Mouse (Mus musculus) kidney, postnatal 0 days (tissue): Measurements from ENCODE around the gene F11r. TPM values are rescaled to one million over a fixed set of nuclear protein-coding genes. Genes with fewer than 3 reads are reported as not detected.

Experiments
- ATAC-seq: fragments of 200-750 bp; cut with Nextera tagmentation; replicated peaks from 2 replicates; pipeline ENCODE4 v1.8.0; 2017; ENCODE audit warnings: low read depth, moderate number of reproducible peaks, moderate TSS enrichment, moderate library complexity; ENCODE audit not compliant: low FRiP score
- DNase-seq: peaks from one replicate; pipeline ENCODE4 v3.0.0-alpha.2; 2016; ENCODE audit warnings: low spot score
- H3K27ac ChIP-seq: fragments of 300-500 bp; sonication (generic); 2 replicates; pipeline ENCODE4 v1.5.1; 2014; ENCODE audit warnings: mild to moderate bottlenecking
- H3K27me3 ChIP-seq: fragments of 300-500 bp; sonication (generic); 2 replicates; pipeline ENCODE4 v1.6.1; 2014; ENCODE audit warnings: low read length, mixed read lengths; ENCODE audit not compliant: insufficient read depth
- H3K36me3 ChIP-seq: fragments of 300-500 bp; sonication (generic); 2 replicates; pipeline ENCODE4 v1.6.1; 2014; ENCODE audit warnings: low read length, mixed read lengths; ENCODE audit not compliant: insufficient read depth
- H3K4me1 ChIP-seq: fragments of 300-500 bp; sonication (generic); replicated peaks from 2 replicates; pipeline ENCODE4 v1.6.1; 2014; ENCODE audit warnings: antibody characterized with exemption, low read length, mixed read lengths; ENCODE audit not compliant: insufficient read depth
- H3K4me2 ChIP-seq: fragments of 300-500 bp; sonication (generic); 2 replicates; pipeline ENCODE4 v1.6.1; 2014; ENCODE audit warnings: mild to moderate bottlenecking, low read length, moderate library complexity, mixed read lengths
- H3K4me3 ChIP-seq: fragments of 300-500 bp; sonication (generic); replicated peaks from 2 replicates; pipeline ENCODE4 v1.5.1; 2014; ENCODE audit warnings: low read depth, low read length
- H3K9ac ChIP-seq: fragments of 300-500 bp; sonication (generic); 2 replicates; pipeline ENCODE4 v1.6.1; 2014; ENCODE audit warnings: low read depth, low read length
- H3K9me3 ChIP-seq: fragments of 300-500 bp; sonication (generic); replicated peaks from 2 replicates; pipeline ENCODE4 v1.6.1; 2016; ENCODE audit warnings: low read length, inconsistent platforms, mixed read lengths
- CTCF ChIP-seq: IDR thresholded peaks from 2 replicates; pipeline ENCODE4 v1.5.1; 2016; ENCODE audit warnings: antibody characterized with exemption, low read depth, mild to moderate bottlenecking, moderate library complexity
- whole genome bisulfite sequencing: fragments of 180-500 bp; shearing (Covaris S2); extraction: QIAGEN DNeasy Blood & Tissue Kit; methylation state at CpG from one replicate; pipeline ENCODE4 v1.1.7; 2014; 5-methylcytosine and 5-hydroxymethylcytosine counted together
- polyA plus RNA-seq: library from polyadenylated mRNA; unstranded; fragments of >200 nt; fragmentation: Nextera tagmentation; extraction: Ambion mirVana; gene quantifications from 2 replicates; pipeline ENCODE4 v1.2.1, GENCODE M21; 2015

Gene F11r
- polyA plus RNA-seq, 1 experiment from 2014 or later: 93.0 TPM

DNA sequence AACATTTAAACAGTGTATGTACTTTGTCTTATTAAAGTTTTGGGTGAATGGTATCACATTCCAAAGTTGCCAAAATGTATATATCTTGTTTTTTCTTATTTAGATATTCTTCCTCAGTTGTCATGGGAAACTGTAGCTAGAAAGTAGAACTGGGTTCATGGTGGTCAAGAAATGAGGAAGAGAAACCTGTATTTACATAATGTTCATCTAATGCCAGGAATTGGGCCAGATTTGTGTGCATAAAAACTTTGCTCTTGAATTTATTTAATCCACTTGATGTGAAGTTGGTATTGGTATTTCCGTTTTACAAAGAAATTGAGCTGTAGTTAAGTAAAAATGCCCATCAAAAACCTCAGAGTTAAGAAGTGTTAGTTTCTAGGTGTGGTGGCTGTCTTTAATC lies 27.1 kb upstream of the F11r start:
- no peak for TF ChIP-seq CTCF
- no peaks in the 10 kb centered on the region for H3K9me3 ChIP-seq
- no peaks in the 10 kb centered on the region for H3K36me3 ChIP-seq
- 86% methylated on average over 1 of the region's 1 CpGs for WGBS
- no peak overlapping the region for H3K9ac ChIP-seq
- ATAC-seq (no peak), DNase-seq (no peak)
- no peak overlapping the region for H3K4me3 ChIP-seq
- no peaks in the 10 kb centered on the region for H3K27me3 ChIP-seq
- no peak overlapping the region for H3K27ac ChIP-seq
- H3K4me2 ChIP-seq: no peak overlapping the region
- H3K4me1 ChIP-seq: no peaks in the 10 kb centered on the region

DNA sequence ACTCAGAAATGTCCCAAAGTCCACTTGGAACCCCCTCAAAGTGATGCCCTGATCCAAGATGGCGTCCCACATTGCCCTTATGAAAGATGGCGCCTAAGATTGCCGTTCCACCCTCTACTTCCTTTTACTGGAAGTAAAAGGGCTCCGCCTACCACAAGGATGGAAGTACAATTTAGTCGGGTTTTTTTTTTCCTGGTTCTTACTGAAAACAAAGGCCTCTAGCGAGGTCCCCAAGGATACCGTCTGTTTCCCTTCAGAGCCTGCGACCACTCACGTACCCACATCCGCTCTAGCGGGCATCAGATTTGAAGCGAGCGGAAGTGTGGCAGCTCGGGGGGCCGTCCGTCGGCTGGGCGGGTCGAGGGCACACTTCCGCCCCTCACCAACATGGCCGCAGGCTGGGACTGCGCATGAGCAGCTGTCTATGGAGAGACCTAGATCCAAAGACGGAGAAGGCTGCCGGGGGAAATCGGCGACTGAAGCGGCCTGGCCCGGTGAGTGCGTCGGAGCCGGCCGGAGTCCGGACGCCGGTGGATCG lies 26.3 kb upstream of the F11r start, which contains the start of gene Usf1:
TSS of gene Usf1 (plus strand) at position 367 of the 538 bp plus-strand sequence.
- Histone ChIP-seq H3K9ac (peak within 1 kb of the TSS; percentile 97), H3K4me2 (peak within 1 kb of the TSS; percentile 77), H3K9me3 (no peaks in the 10 kb centered on the region), H3K4me3 (peak within 1 kb of the TSS; percentile 88), H3K36me3 (peaks cover 7% of the 10 kb centered on the region), H3K27me3 (no peaks in the 10 kb centered on the region), H3K27ac (peak within 1 kb of the TSS; percentile 90), H3K4me1 (no peaks in the 10 kb centered on the region)
- WGBS: under 1% methylated on average over 36 of the region's 36 CpGs
- TF ChIP-seq CTCF: peak; percentile 17; the same call in 1 of the 2 replicates
- ATAC-seq: peak; percentile 96
- peak; percentile 98 for DNase-seq

DNA sequence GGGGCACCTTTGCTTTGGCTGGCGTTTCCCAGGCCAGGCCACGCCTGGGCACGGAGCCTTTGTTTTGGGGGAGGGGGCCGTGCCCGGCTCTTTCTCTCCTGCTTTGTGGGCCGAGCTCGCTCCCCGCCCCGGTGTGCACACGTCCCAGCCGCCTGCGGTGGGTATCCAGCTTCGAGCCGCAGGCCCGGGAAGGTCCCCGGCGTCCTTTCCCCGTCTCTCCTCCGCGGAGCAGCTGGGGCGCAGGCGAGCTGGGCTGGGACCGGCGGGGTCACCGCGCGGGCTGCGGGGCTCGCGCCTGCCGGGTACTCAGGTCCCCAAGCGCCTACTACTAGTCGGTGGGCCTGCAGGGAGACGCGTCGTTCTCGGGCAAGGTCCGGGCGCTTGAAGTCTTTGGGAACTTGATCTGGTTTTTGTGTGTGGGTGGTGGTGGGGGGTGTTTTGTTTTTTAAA lies 25.8 kb upstream of the F11r start:
- Histone ChIP-seq H3K27ac (peak overlapping the region; percentile 90), H3K9ac (peak overlapping the region; percentile 97), H3K4me3 (peak overlapping the region; percentile 88), H3K9me3 (no peaks in the 10 kb centered on the region), H3K4me2 (peak overlapping the region; percentile 77), H3K36me3 (peaks cover 12% of the 10 kb centered on the region), H3K27me3 (no peaks in the 10 kb centered on the region), H3K4me1 (no peaks in the 10 kb centered on the region)
- WGBS: 2% methylated on average over 36 of the region's 39 CpGs
- TF ChIP-seq CTCF: no peak
- DNase-seq (no peak), ATAC-seq (peak; percentile 75)

DNA sequence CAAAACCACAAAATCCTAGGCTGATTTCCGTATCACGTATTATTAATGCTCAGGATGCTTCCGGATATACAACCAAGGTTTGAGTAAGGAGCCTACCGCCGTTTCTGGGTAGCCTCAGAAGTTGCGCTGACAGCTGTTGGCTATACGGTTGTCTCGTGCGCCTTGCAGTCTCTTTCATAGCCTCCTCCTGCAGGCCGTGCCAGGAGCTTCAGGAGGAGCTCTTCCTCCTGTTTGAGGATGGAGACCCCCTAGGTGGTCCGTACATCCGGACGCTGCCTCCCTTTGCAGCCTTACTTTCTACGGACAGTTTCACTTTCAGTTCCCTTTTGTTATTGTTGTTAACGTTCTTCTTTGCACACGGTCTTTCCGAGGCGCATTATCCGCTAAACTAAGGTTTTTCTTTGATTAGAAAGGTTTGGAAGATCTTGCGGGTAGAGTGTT lies 25.3 kb upstream of the F11r start:
- DNase-seq (peak; percentile 81), ATAC-seq (no peak)
- no peaks in the 10 kb centered on the region for H3K4me1 ChIP-seq
- H3K4me3 ChIP-seq: peak overlapping the region; percentile 88
- no peaks in the 10 kb centered on the region for H3K27me3 ChIP-seq
- 1% methylated on average over 20 of the region's 20 CpGs for WGBS
- H3K27ac ChIP-seq: peak overlapping the region; percentile 90
- H3K36me3 ChIP-seq: peaks cover 16% of the 10 kb centered on the region
- H3K4me2 ChIP-seq: peak overlapping the region; percentile 77
- peak overlapping the region; percentile 97 for H3K9ac ChIP-seq
- no peaks in the 10 kb centered on the region for H3K9me3 ChIP-seq
- TF ChIP-seq CTCF: peak; percentile 5; the same call in 1 of the 2 replicates

DNA sequence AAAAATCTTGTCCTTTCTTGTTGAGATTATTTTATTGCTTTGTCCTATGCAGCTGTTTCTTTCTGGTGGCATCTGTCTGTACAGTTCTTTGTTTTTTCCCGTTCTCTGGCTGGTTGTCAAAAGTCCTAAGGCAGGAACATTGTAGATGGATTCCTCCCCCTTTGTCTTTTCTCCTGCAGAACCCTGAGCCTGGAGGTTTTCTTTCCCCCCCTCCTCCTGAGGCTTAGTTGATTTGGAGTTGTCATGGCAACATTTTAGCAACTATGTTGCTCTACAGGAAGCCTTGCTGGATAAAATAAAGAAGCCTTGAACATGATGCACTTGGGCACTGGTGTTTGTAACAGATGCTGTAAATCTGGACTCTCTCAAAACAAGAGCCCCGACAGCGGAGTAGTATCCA lies 24.9 kb upstream of the F11r start:
- 18% methylated on average over 3 of the region's 3 CpGs for WGBS
- peaks cover 20% of the 10 kb centered on the region for H3K36me3 ChIP-seq
- peak overlapping the region; percentile 77 for H3K4me2 ChIP-seq
- peak overlapping the region; percentile 97 for H3K9ac ChIP-seq
- DNase-seq: peak; percentile 84
- no peaks in the 10 kb centered on the region for H3K4me1 ChIP-seq
- H3K27ac ChIP-seq: peak overlapping the region; percentile 90
- no peaks in the 10 kb centered on the region for H3K9me3 ChIP-seq
- H3K27me3 ChIP-seq: no peaks in the 10 kb centered on the region
- no peak for ATAC-seq
- TF ChIP-seq CTCF: no peak
- peak overlapping the region; percentile 88 for H3K4me3 ChIP-seq

DNA sequence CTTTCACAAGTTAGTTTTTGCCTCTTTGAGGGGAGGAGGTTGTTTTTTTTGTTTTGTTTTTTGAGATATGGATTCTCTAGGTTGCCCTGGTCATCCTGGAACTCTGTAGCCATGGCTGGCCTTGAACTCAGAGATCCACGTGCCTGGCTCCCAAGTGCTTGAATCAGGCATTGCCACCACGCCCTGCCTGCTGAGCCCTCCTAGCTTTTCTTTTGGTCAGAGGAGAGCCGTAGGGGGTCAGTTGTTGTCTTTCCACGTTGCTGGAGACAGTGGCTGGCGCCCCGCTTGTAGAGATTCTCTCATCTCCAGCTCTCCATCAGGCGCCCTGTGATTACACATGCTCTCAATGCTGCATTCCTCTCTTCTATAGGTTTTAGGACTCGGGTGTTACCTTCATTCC lies 23.7 kb upstream of the F11r start:
- no peak overlapping the region for H3K27ac ChIP-seq
- no peak overlapping the region for H3K4me3 ChIP-seq
- no peaks in the 10 kb centered on the region for H3K9me3 ChIP-seq
- H3K4me1 ChIP-seq: no peaks in the 10 kb centered on the region
- DNase-seq (no peak), ATAC-seq (no peak)
- H3K27me3 ChIP-seq: no peaks in the 10 kb centered on the region
- no peak overlapping the region for H3K4me2 ChIP-seq
- 82% methylated on average over 8 of the region's 8 CpGs for WGBS
- peaks cover 21% of the 10 kb centered on the region for H3K36me3 ChIP-seq
- TF ChIP-seq CTCF: no peak
- no peak overlapping the region for H3K9ac ChIP-seq
